ENCODE assay signal across 19 mouse cellular contexts in the genomic region with DNA sequence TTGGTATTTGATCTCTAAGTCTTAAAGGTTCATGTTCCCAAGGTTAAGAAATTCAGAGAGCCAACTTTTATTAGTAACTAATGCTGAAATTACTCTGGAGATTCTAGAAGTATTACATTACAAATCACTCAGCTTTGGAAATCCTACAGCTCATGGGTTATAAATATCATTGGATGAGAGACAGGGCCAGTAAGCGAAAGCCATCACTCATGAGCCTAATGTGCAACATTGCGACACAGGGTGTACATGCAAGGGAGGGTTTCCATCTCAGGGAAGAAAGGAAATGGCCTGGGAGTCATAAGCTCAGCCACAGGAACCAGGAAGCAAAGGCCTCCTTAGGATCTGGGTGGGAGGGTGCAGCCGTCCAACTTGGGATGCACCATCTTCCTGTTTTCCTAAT.
DNase-seq lines count a peak whose midpoint lies in the region; ATAC-seq and TF ChIP-seq lines count a peak whose summit lies in the region.
"Had no signal": no experiment of that assay in that cellular context is flagged by ENCODE, and none has a peak within 500 bp of the region (broad histone marks: within the 10 kb centered on the region; RNA-seq: fewer than 3 reads in every experiment).

No protein-coding gene starts in this region.

- H3K36me3 ChIP-seq in myocyte (ENCODE audit: control insufficient read depth, insufficient read depth): no peaks in the 10 kb centered on the region
- no peaks in the 10 kb centered on the region for H3K36me3 ChIP-seq in forebrain, postnatal 0 days (ENCODE audit: insufficient read depth)
- H3K36me3 ChIP-seq: forebrain, embryonic 10.5 days; heart, embryonic 15.5 days had no signal

- H3K4me3 ChIP-seq in myocyte: no peak overlapping the region
- H3K4me3 ChIP-seq in forebrain, postnatal 0 days (ENCODE audit: low read depth, low read length): no peak overlapping the region
- H3K4me3 ChIP-seq: forebrain, embryonic 10.5 days; heart, embryonic 15.5 days had no signal

- H3ac ChIP-seq in myocyte (ENCODE audit: control insufficient read depth, insufficient read length): no peak overlapping the region

- WGBS in forebrain, postnatal 0 days: 94% methylated on average over 3 of the region's 3 CpGs

- H3K27ac ChIP-seq in forebrain, postnatal 0 days (ENCODE audit: low read depth, low read length): no peak overlapping the region
- H3K27ac ChIP-seq: forebrain, embryonic 10.5 days; heart, embryonic 15.5 days; hindbrain, embryonic 14.5 days had no signal

- no peaks in the 10 kb centered on the region for H3K9me3 ChIP-seq in forebrain, postnatal 0 days (ENCODE audit: low read length)
- H3K9me3 ChIP-seq: forebrain, embryonic 10.5 days; heart, embryonic 15.5 days had no signal

- no peak overlapping the region for H3K9ac ChIP-seq in forebrain, postnatal 0 days
- H3K9ac ChIP-seq: heart, embryonic 15.5 days; hindbrain, embryonic 14.5 days had no signal

- no peaks in the 10 kb centered on the region for H3K79me2 ChIP-seq in myocyte (ENCODE audit: control insufficient read depth, insufficient read depth)

- DNase-seq in gastrocnemius, adult 18-20 months (ENCODE audit: low spot score): peak; percentile 78
- no peak for DNase-seq in gastrocnemius, postnatal 10 days
- peak; percentile 21 for DNase-seq in lung, postnatal 36 days
- no peak for DNase-seq in lung, postnatal 25 days (ENCODE audit: low spot score)
- peak; percentile 61 for DNase-seq in adipocyte (ENCODE audit: low spot score)
- no peak for DNase-seq in forebrain, postnatal 0 days
- no peak for DNase-seq in urinary bladder, postnatal 25 days (ENCODE audit: low spot score)
- DNase-seq: cerebellum, adult 9-10 months; heart, postnatal 4 days; kidney, adult 18-20 months; kidney, postnatal 4 days; liver; lung, postnatal 10 days had no signal

- no peak for ATAC-seq in forebrain, postnatal 0 days
- ATAC-seq: CD4-positive, CD25-positive, alpha-beta regulatory T cell, adult 4 months; inflammation-experienced regulatory T-cells, adult 6 months had no signal

- H3K27me3 ChIP-seq in myocyte (ENCODE audit: control insufficient read depth, insufficient read depth, insufficient read length): no peaks in the 10 kb centered on the region
- H3K27me3 ChIP-seq in forebrain, postnatal 0 days (ENCODE audit: insufficient read depth, low read length): no peaks in the 10 kb centered on the region
- H3K27me3 ChIP-seq: heart, embryonic 15.5 days had no signal

- H3K4me1 ChIP-seq in forebrain, postnatal 0 days (ENCODE audit: insufficient read depth): no peaks in the 10 kb centered on the region

- no peak for TF ChIP-seq POLR2A in myocyte (IDR thresholded peaks at IDR 0.05; ENCODE audit: insufficient read length, low read depth)

- no peak overlapping the region for H3K4me2 ChIP-seq in myocyte (ENCODE audit: low read depth)
- no peak overlapping the region for H3K4me2 ChIP-seq in forebrain, postnatal 0 days (ENCODE audit: low read depth)
- H3K4me2 ChIP-seq: heart, embryonic 15.5 days; hindbrain, embryonic 14.5 days had no signal

- no peak for TF ChIP-seq CTCF in forebrain, postnatal 0 days (IDR thresholded peaks at IDR 0.05; ENCODE audit: low read depth)

TF ChIP-seq in myocyte, 11 proteins besides CTCF, POLR2A, EP300 and RAD21:
- TF ChIP-seq MYOD1 (IDR thresholded peaks at IDR 0.05; ENCODE audit: control insufficient read depth in 1 of 3, insufficient read length in 2 of 3, low read depth in 2 of 3) (no peak), MAX (IDR thresholded peaks at IDR 0.05; ENCODE audit: low read depth) (no peak), CEBPB (IDR thresholded peaks at IDR 0.05; ENCODE audit: insufficient read depth, poor library complexity, severe bottlenecking) (peak; percentile 58; the same call in 1 of the 2 replicates), USF1 (IDR thresholded peaks at IDR 0.05; ENCODE audit: low read depth) (no peak)

Comparison
In these comparisons a context has a peak if more than half of its experiments do, and no peak if none do; other contexts are left out.
1. DNase-seq: peak in gastrocnemius, adult 18-20 months (single experiment), lung, postnatal 36 days (single experiment) and adipocyte (single experiment); none in gastrocnemius, postnatal 10 days (single experiment), lung, postnatal 25 days (single experiment), forebrain, postnatal 0 days (single experiment) and urinary bladder, postnatal 25 days (single experiment).